Mouse (Mus musculus) left cerebral cortex, postnatal 4 days (tissue): ENCODE data around the gene Mapkapk3. TPM values are rescaled to one million over a fixed set of nuclear protein-coding genes. Genes with fewer than 3 reads are reported as not detected.

Experiments used
- DNase-seq: peaks from one replicate; pipeline ENCODE4 v3.0.0-alpha.2; 2022
- intact Hi-C: fragments of 180-260 bp; cut with DNase I; formaldehyde crosslinking; loops from one replicate; pipeline ENCODE4 v1.15.1; 2025
- total RNA-seq, 2 experiments: library from RNA; stranded (reverse); gene quantifications; 2 replicates each; pipeline ENCODE4 v1.2.3; 2021

Gene Mapkapk3
- total RNA-seq, 2 experiments from 2014 or later: 3.3 to 4.8 TPM

- no peak for DNase-seq
- intact Hi-C loops: loop anchor here (5.0 kb wide), 1 partner anchor 216 kb away; no protein-coding TSS in a partner anchor
Observed at GRCm38 (mm10) chr9:107296041-107296440, 6.4 kb upstream of the Mapkapk3 start.

GRCm38 (mm10) chr9:107296016-107296040 lies 6.2 kb upstream of the Mapkapk3 start, which contains the start of gene Cish:
Cish (plus strand) TSS chr9:107296026.
- no peak for DNase-seq
- intact Hi-C loops: loop anchor here (5.0 kb wide), 1 partner anchor 216 kb away; no protein-coding TSS in a partner anchor

GRCm38 (mm10) chr9:107295616-107296015 lies 5.9 kb upstream of the Mapkapk3 start:
- intact Hi-C loops: loop anchor here (5.0 kb wide), 1 partner anchor 217 kb away; no protein-coding TSS in a partner anchor
- DNase-seq: no peak

- peak; percentile 90 for DNase-seq
- intact Hi-C loops: loop anchor here (5.0 kb wide), 3 partner anchors 43 to 392 kb away; partner anchors contain the start of gene Hemk1
Observed at GRCm38 (mm10) chr9:107294249-107294648, 4.6 kb upstream of the Mapkapk3 start.

- intact Hi-C loops: loop anchor here (5.0 kb wide), 3 partner anchors 46 to 389 kb away; partner anchors contain the start of gene Hemk1
- peak; percentile 80 for DNase-seq
Observed at GRCm38 (mm10) chr9:107290897-107291296, 1.2 kb upstream of the Mapkapk3 start.

- intact Hi-C loops: no loop called here
- no peak for DNase-seq
Observed at GRCm38 (mm10) chr9:107288711-107289110, 966 bp downstream of the Mapkapk3 start.

GRCm38 (mm10) chr9:107288105-107288650 lies 1.5 kb downstream of the Mapkapk3 start:
- intact Hi-C loops: no loop called here
- DNase-seq: no peak

GRCm38 (mm10) chr9:107287294-107287693 lies 2.4 kb downstream of the Mapkapk3 start:
- intact Hi-C loops: no loop called here
- no peak for DNase-seq

- intact Hi-C loops: no loop called here
Observed at GRCm38 (mm10) chr9:107285009-107285408, 4.7 kb downstream of the Mapkapk3 start.

GRCm38 (mm10) chr9:107282951-107283350 lies 6.7 kb downstream of the Mapkapk3 start:
- no peak for DNase-seq
- intact Hi-C loops: no loop called here

More at GRCm38 (mm10) chr9:107285009-107285408, 4.7 kb downstream of the Mapkapk3 start:
- no peak for DNase-seq

- no peak for DNase-seq
- intact Hi-C loops: no loop called here
Observed at GRCm38 (mm10) chr9:107281241-107281987, 8.3 kb downstream of the Mapkapk3 start.

- intact Hi-C loops: no loop called here
- no peak for DNase-seq
Observed at GRCm38 (mm10) chr9:107280322-107281027, 9.2 kb downstream of the Mapkapk3 start.

- DNase-seq: no peak
- intact Hi-C loops: loop anchor here (5.0 kb wide), 1 partner anchor 377 kb away; no protein-coding TSS in a partner anchor
Observed at GRCm38 (mm10) chr9:107279378-107280321, 10.0 kb downstream of the Mapkapk3 start.

GRCm38 (mm10) chr9:107278527-107279377 lies 10.9 kb downstream of the Mapkapk3 start:
- DNase-seq: peak; percentile 85
- intact Hi-C loops: loop anchor here (5.0 kb wide), 1 partner anchor 376 kb away; no protein-coding TSS in a partner anchor

- peak; percentile 35 for DNase-seq
Observed at GRCm38 (mm10) chr9:107278126-107278525, 11.6 kb downstream of the Mapkapk3 start.

GRCm38 (mm10) chr9:107277603-107278002 lies 12.1 kb downstream of the Mapkapk3 start:
- intact Hi-C loops: loop anchor here (5.0 kb wide), 1 partner anchor 375 kb away; no protein-coding TSS in a partner anchor

More at GRCm38 (mm10) chr9:107278126-107278525, 11.6 kb downstream of the Mapkapk3 start:
- intact Hi-C loops: loop anchor here (5.0 kb wide), 1 partner anchor 376 kb away; no protein-coding TSS in a partner anchor

GRCm38 (mm10) chr9:107275710-107276109 lies 14.0 kb downstream of the Mapkapk3 start:
- intact Hi-C loops: loop anchor here (5.0 kb wide), 1 partner anchor 373 kb away; no protein-coding TSS in a partner anchor
- DNase-seq: no peak

More at GRCm38 (mm10) chr9:107277603-107278002, 12.1 kb downstream of the Mapkapk3 start:
- no peak for DNase-seq

- intact Hi-C loops: loop anchor here (5.0 kb wide), 1 partner anchor 372 kb away; no protein-coding TSS in a partner anchor
- DNase-seq: no peak
Observed at GRCm38 (mm10) chr9:107274751-107275150, 14.9 kb downstream of the Mapkapk3 start.

GRCm38 (mm10) chr9:107273184-107273583 lies 16.5 kb downstream of the Mapkapk3 start:
- intact Hi-C loops: no loop called here
- no peak for DNase-seq
